Comparison of ENCODE assay signal across 26 mouse cellular contexts in genomic region chr13:21971641-21972040, GRCm38 (mm10). TPM values are rescaled to one million over a fixed set of nuclear protein-coding genes. Genes with fewer than 3 reads are reported as not detected.
DNase-seq lines count a peak whose midpoint lies in the region; ATAC-seq and TF ChIP-seq lines count a peak whose summit lies in the region.
"Had no signal": no experiment of that assay in that cellular context is flagged by ENCODE, and none has a peak within 500 bp of the region (broad histone marks: within the 10 kb centered on the region; RNA-seq: fewer than 3 reads in every experiment).

No protein-coding gene starts in this region.

- in situ Hi-C loops in CH12.LX (cut with MboI; ENCODE audit: low pct_ligation_motif_present, low pct_unique_long_range_greater_than_20kb, low sequenced_read_pairs), result no loop called here

- H3K79me2 ChIP-seq in CH12.LX (replicated peaks; ENCODE audit: control insufficient read depth, extremely low read depth, insufficient read depth, poor library complexity, severe bottlenecking), result no peaks in the 10 kb centered on the region

- no peak overlapping the region for H3K27ac ChIP-seq in lung, embryonic 14.5 days (ENCODE audit: low read depth)
- no peak overlapping the region for H3K27ac ChIP-seq in lung, postnatal 0 days (ENCODE audit: low read length)
- no peak overlapping the region for H3K27ac ChIP-seq in CH12.LX (ENCODE audit: insufficient read depth, low read depth)
- H3K27ac ChIP-seq: forebrain, embryonic 12.5 days; hindbrain, embryonic 14.5 days; limb, embryonic 13.5 days; liver, embryonic 14.5 days; neural tube, embryonic 15.5 days had no signal

- H3K4me1 ChIP-seq in lung, embryonic 14.5 days (ENCODE audit: insufficient read depth), result no peaks in the 10 kb centered on the region
- H3K4me1 ChIP-seq in lung, postnatal 0 days (ENCODE audit: insufficient read depth, low read depth, low read length), result no peaks in the 10 kb centered on the region
- peaks cover 0 to 5% of the 10 kb centered on the region in 2 experiments; a peak in 2 of 4 replicates for H3K4me1 ChIP-seq in CH12.LX (ENCODE audit: control insufficient read depth in 1 of 2, insufficient read depth in 2 of 2)
- H3K4me1 ChIP-seq: forebrain, embryonic 12.5 days; limb, embryonic 13.5 days; neural tube, embryonic 15.5 days had no signal

- no peak for TF ChIP-seq CTCF in lung, embryonic 14.5 days (IDR thresholded peaks at IDR 0.05; ENCODE audit: low read depth)
- no peak for TF ChIP-seq CTCF in lung, postnatal 0 days (IDR thresholded peaks at IDR 0.05)
- TF ChIP-seq CTCF in CH12.LX (conservative IDR thresholded peaks at IDR 0.05 in 1 of 2, IDR thresholded peaks at IDR 0.05 in 1 of 2; ENCODE audit: low read depth in 2 of 2, low read length in 2 of 2), result no peak

- no peak overlapping the region for H3K4me2 ChIP-seq in lung, embryonic 14.5 days
- H3K4me2 ChIP-seq in lung, postnatal 0 days (replicated peaks; ENCODE audit: low read depth, low read length), result no peak overlapping the region
- H3K4me2 ChIP-seq in CH12.LX (ENCODE audit: insufficient read depth, low read depth, poor library complexity, severe bottlenecking), result no peak overlapping the region; the same call in 1 of the 2 replicates
- H3K4me2 ChIP-seq: forebrain, embryonic 12.5 days; heart, embryonic 11.5 days; hindbrain, embryonic 14.5 days; limb, embryonic 13.5 days; midbrain, embryonic 11.5 days; neural tube, embryonic 15.5 days had no signal

- H3K27me3 ChIP-seq in lung, embryonic 14.5 days (ENCODE audit: insufficient read depth, low read length), result no peaks in the 10 kb centered on the region
- no peaks in the 10 kb centered on the region for H3K27me3 ChIP-seq in lung, postnatal 0 days (replicated peaks; ENCODE audit: insufficient read depth, low read length)
- peaks cover 2% of the 10 kb centered on the region for H3K27me3 ChIP-seq in CH12.LX (replicated peaks)
- H3K27me3 ChIP-seq: limb, embryonic 13.5 days; neural tube, embryonic 15.5 days had no signal

- 42% methylated on average over 3 of the region's 3 CpGs for WGBS in lung, embryonic 14.5 days
- WGBS in lung, postnatal 0 days, result 47% methylated on average over 3 of the region's 3 CpGs

- no peaks in the 10 kb centered on the region for H3K9me3 ChIP-seq in lung, embryonic 14.5 days (ENCODE audit: low read depth, low read length)
- H3K9me3 ChIP-seq in lung, postnatal 0 days (ENCODE audit: low read length), result no peaks in the 10 kb centered on the region
- no peaks in the 10 kb centered on the region for H3K9me3 ChIP-seq in CH12.LX (replicated peaks; ENCODE audit: low read length)
- H3K9me3 ChIP-seq: forebrain, embryonic 12.5 days; neural tube, embryonic 15.5 days had no signal

- no peak overlapping the region for H3K4me3 ChIP-seq in lung, embryonic 14.5 days (ENCODE audit: low read depth, low read length)
- no peak overlapping the region for H3K4me3 ChIP-seq in lung, postnatal 0 days (ENCODE audit: low read depth, low read length)
- H3K4me3 ChIP-seq in CH12.LX (replicated peaks in 1 of 3; ENCODE audit: low read depth in 2 of 3, low read length in 2 of 3, poor library complexity in 1 of 3), result no peak overlapping the region
- H3K4me3 ChIP-seq: forebrain, embryonic 12.5 days; limb, embryonic 13.5 days; myocyte; neural tube, embryonic 15.5 days had no signal

- no peak for TF ChIP-seq POLR2A in CH12.LX (IDR thresholded peaks at IDR 0.05; ENCODE audit: low read depth, low read length)

- ATAC-seq in lung, embryonic 14.5 days (ENCODE audit: insufficient read depth), result no peak
- ATAC-seq in lung, postnatal 0 days, result no peak
- ATAC-seq in CD4-positive, CD25-positive, alpha-beta regulatory T cell, adult 4 months, result no peak

- TF ChIP-seq EP300 in lung, postnatal 0 days (IDR thresholded peaks at IDR 0.05), result no peak
- no peak for TF ChIP-seq EP300 in CH12.LX (IDR thresholded peaks at IDR 0.05; ENCODE audit: low read length)

- dilution Hi-C loops in CH12.LX (cut with MboI; ENCODE audit: extremely low pct_ligation_motif_present, extremely low pct_unique_long_range_greater_than_20kb, low sequenced_read_pairs), result no loop called here

- peak; percentile 23 for DNase-seq in lung, embryonic 14.5 days
- DNase-seq in lung, postnatal 0 days (ENCODE audit: low spot score), result no peak
- DNase-seq in CH12.LX (ENCODE audit: extremely low read depth) (peak; percentile 79), ZHBTc4 (ENCODE audit: low read depth, low spot score) (peak; percentile 45)
- DNase-seq in yolk sac, embryonic 10.5 days (ENCODE audit: low spot score), result peak; percentile 12
- DNase-seq in left cerebral cortex, adult 8-10 months (ENCODE audit: low spot score in 2 of 2), result no peak
- DNase-seq: heart, postnatal 14 days; kidney, adult 11 months; kidney, postnatal 10 days; lung, postnatal 14 days; right cerebral cortex, postnatal 4 days; thymus, postnatal 4 days had no signal

- no peak for TF ChIP-seq RAD21 in CH12.LX (IDR thresholded peaks at IDR 0.05; ENCODE audit: low read depth, low read length)

- no peaks in the 10 kb centered on the region for H3K36me3 ChIP-seq in lung, embryonic 14.5 days (ENCODE audit: insufficient read depth)
- no peaks in the 10 kb centered on the region for H3K36me3 ChIP-seq in lung, postnatal 0 days (ENCODE audit: insufficient read depth, low read length)
- no peaks in the 10 kb centered on the region for H3K36me3 ChIP-seq in CH12.LX (replicated peaks in 1 of 2; ENCODE audit: control insufficient read depth in 1 of 2, insufficient read depth in 1 of 2, low read length in 1 of 2)
- H3K36me3 ChIP-seq: forebrain, embryonic 12.5 days; limb, embryonic 13.5 days; neural tube, embryonic 15.5 days had no signal

- H3K9ac ChIP-seq in lung, embryonic 14.5 days, result no peak overlapping the region
- H3K9ac ChIP-seq in lung, postnatal 0 days (replicated peaks; ENCODE audit: low read depth), result no peak overlapping the region
- H3K9ac ChIP-seq in CH12.LX (ENCODE audit: insufficient read depth, low read depth), result no peak overlapping the region
- H3K9ac ChIP-seq: forebrain, embryonic 12.5 days; hindbrain, embryonic 14.5 days; limb, embryonic 13.5 days; liver, embryonic 14.5 days; neural tube, embryonic 15.5 days had no signal

TF ChIP-seq in CH12.LX, 34 proteins besides CTCF, POLR2A, EP300 and RAD21:
- TF ChIP-seq CHD1 (IDR thresholded peaks at IDR 0.05; ENCODE audit: low read depth, low read length) (no peak), KAT2A (IDR thresholded peaks at IDR 0.05; ENCODE audit: insufficient replicate concordance, low read length) (no peak), CHD2 (IDR thresholded peaks at IDR 0.05; ENCODE audit: low read length) (no peak), SMC3 (IDR thresholded peaks at IDR 0.05; ENCODE audit: low read depth, low read length) (no peak), MEF2A (IDR thresholded peaks at IDR 0.05; ENCODE audit: borderline replicate concordance, low read depth, low read length) (no peak), E2F4 (IDR thresholded peaks at IDR 0.05; ENCODE audit: insufficient replicate concordance, low read depth, low read length) (peak; percentile 84; the same call in 1 of the 2 replicates), IRF4 (IDR thresholded peaks at IDR 0.05; ENCODE audit: low read depth, low read length) (no peak), JUND (conservative IDR thresholded peaks at IDR 0.05; ENCODE audit: low read depth, low read length) (no peak), TCF12 (IDR thresholded peaks at IDR 0.05; ENCODE audit: low read depth, low read length) (no peak), NRF1 (IDR thresholded peaks at IDR 0.05; ENCODE audit: low read depth, low read length) (peak; percentile 41; the same call in 1 of the 2 replicates), USF1 (IDR thresholded peaks at IDR 0.05; ENCODE audit: low read depth, low read length) (no peak), TBP (conservative IDR thresholded peaks at IDR 0.05; ENCODE audit: low read depth, low read length) (peak; percentile 100), RCOR1 (conservative IDR thresholded peaks at IDR 0.05; ENCODE audit: low read depth, low read length) (no peak), ELF1 (IDR thresholded peaks at IDR 0.05; ENCODE audit: low read depth, low read length) (peak; percentile 87), MAFK (IDR thresholded peaks at IDR 0.05; ENCODE audit: insufficient replicate concordance, low read length) (peak; percentile 93), ZMIZ1 (IDR thresholded peaks at IDR 0.05; ENCODE audit: low read depth, low read length) (no peak), HCFC1 (IDR thresholded peaks at IDR 0.05; ENCODE audit: low read depth, low read length) (no peak)

RNA-seq across cellular contexts. Expression of gene Pom121l2, which starts 9.4 kb away (rescaled TPM):
- polyA plus RNA-seq in lung, embryonic 14.5 days (2014; fragmentation: Nextera tagmentation; extraction: Ambion mirVana), result 0.12 and 0.26 TPM in 2 replicates
- polyA plus RNA-seq in lung, postnatal 0 days (2015; fragmentation: Nextera tagmentation; extraction: Ambion mirVana), result not detected in 2 replicates
- total RNA-seq in CH12.LX (2012; rRNA removed) (not detected in 2 replicates), CH12.LX (2014; rRNA removed) (not detected in 2 replicates)
- polyA plus RNA-seq in CH12.LX (2012; ENCODE audit: insufficient read length, low read depth), result not detected in 2 replicates
- polyA plus RNA-seq in CD4-positive, CD25-positive, alpha-beta regulatory T cell, adult 4 months (2017; shearing (Covaris generic)), result not detected
- not detected for total RNA-seq in left cerebral cortex, adult 8-10 months (2022)
- total RNA-seq: adrenal gland, adult 18-20 months; gastrocnemius, postnatal 4 days; heart, postnatal 14 days; layer of hippocampus, adult 8-10 months; left cerebral cortex, adult 18-20 months had no signal
- polyA plus RNA-seq: cortical plate, adult 2 months; forebrain, embryonic 12.5 days; heart, embryonic 11.5 days; hindbrain, embryonic 14.5 days; liver, embryonic 14.5 days; midbrain, embryonic 11.5 days; myocyte; neural tube, embryonic 15.5 days had no signal

RNA-seq across cellular contexts. Expression of gene Zfp184, which starts 26.7 kb away (rescaled TPM):
- 16.0 and 16.4 TPM in 2 replicates for polyA plus RNA-seq in lung, embryonic 14.5 days (2014; fragmentation: Nextera tagmentation; extraction: Ambion mirVana)
- polyA plus RNA-seq in lung, postnatal 0 days (2015; fragmentation: Nextera tagmentation; extraction: Ambion mirVana), result 2.5 and 3.4 TPM in 2 replicates
- total RNA-seq in CH12.LX (2012; rRNA removed) (2.3 and 3.1 TPM in 2 replicates), CH12.LX (2014; rRNA removed) (2.0 and 3.3 TPM in 2 replicates)
- 0.79 and 0.80 TPM in 2 replicates for polyA plus RNA-seq in CH12.LX (2012; ENCODE audit: insufficient read length, low read depth)
- under 1 TPM in 1 of 2 experiments, not detected in 1; 0.37 TPM for polyA plus RNA-seq in CD4-positive, CD25-positive, alpha-beta regulatory T cell, adult 4 months (2017; shearing (Covaris generic))
- total RNA-seq in left cerebral cortex, adult 8-10 months (2022), result 1 to 10 TPM; 2.4 to 4.1 (median 3.3) TPM

RNA-seq across cellular contexts. Expression of gene Prss16, which starts 37.9 kb away (rescaled TPM):
- 1.6 and 2.0 TPM in 2 replicates for polyA plus RNA-seq in lung, embryonic 14.5 days (2014; fragmentation: Nextera tagmentation; extraction: Ambion mirVana)
- 0.62 and 1.1 TPM in 2 replicates for polyA plus RNA-seq in lung, postnatal 0 days (2015; fragmentation: Nextera tagmentation; extraction: Ambion mirVana)
- 0.38 and 0.47 TPM in 2 replicates for total RNA-seq in CH12.LX (2012; rRNA removed)
- 0.69 and 1.4 TPM in 2 replicates for total RNA-seq in CH12.LX (2014; rRNA removed)
- polyA plus RNA-seq in CH12.LX (2012; ENCODE audit: insufficient read length, low read depth), result 0.36 and 0.44 TPM in 2 replicates
- under 1 TPM in 1 of 2 experiments, not detected in 1; 0.74 TPM for polyA plus RNA-seq in CD4-positive, CD25-positive, alpha-beta regulatory T cell, adult 4 months (2017; shearing (Covaris generic))
- 1 to 10 TPM in 3 of 4 experiments, under 1 TPM in 1; 0.33 to 1.3 (median 1.0) TPM for total RNA-seq in left cerebral cortex, adult 8-10 months (2022)
- polyA plus RNA-seq: forebrain, embryonic 12.5 days; hindbrain, embryonic 14.5 days had no signal

Comparison
In these comparisons a context has a peak if more than half of its experiments do, and no peak if none do; other contexts are left out.
1. DNase-seq: peak in lung, embryonic 14.5 days (single experiment), CH12.LX (single experiment), ZHBTc4 (single experiment) and yolk sac, embryonic 10.5 days (single experiment); none in lung, postnatal 0 days (single experiment) and left cerebral cortex, adult 8-10 months (0 of 2).